Mouse (Mus musculus): ENCODE measurements at regions not wholly inside any gene's neighbourhood (a gene's known extent, or its start where the extent isn't known, plus 50 kb on each side); places are given as distances from the start of the nearest gene placed in this dataset.

DNA sequence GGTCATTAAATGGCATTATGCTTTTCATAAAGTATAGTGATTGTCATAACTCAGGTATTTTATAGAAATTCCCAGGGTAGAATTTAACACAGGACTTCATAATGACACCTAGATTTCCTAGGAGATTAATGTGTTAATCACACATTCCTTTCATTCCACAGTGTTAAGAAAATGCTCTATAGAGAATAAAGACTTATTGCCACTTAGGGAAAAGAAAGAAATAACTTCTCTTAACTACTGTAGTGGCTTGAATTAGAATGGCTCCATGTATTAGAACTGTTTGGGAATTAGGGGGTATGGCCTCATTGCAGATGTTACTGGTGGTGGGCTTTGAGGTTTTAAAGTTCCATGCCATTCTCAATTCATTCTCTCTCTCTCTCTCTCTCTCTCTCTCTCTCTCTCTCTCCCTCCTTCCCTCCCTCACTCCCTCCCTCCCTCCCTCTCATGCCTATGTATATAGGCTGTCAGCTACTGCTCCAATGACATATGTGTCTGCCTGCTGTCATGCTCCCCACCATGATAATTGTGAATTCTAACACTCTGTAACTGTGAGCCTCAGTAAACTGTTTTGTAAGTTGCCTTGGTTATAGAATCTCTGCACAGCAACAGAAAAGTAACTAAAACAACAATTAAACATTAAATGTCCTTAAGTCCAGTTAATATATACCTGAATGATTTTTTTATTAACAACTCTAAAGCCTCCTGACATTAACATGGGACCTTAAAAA, 425.1 kb upstream of the Depdc1a start:
- no peak overlapping the region for H3K4me2 ChIP-seq (replicated peaks; ENCODE audit: low read depth, low read length)
- no peak overlapping the region for H3K4me3 ChIP-seq (ENCODE audit: low read length)
- H3K36me3 ChIP-seq (ENCODE audit: insufficient read depth, low read length): no peaks in the 10 kb centered on the region
- no peak for ATAC-seq (ENCODE audit: low FRiP score, low TSS enrichment)
- H3K4me1 ChIP-seq (ENCODE audit: insufficient read depth, low read length): no peaks in the 10 kb centered on the region
- H3K9ac ChIP-seq (replicated peaks; ENCODE audit: low read length): no peak overlapping the region
- no peaks in the 10 kb centered on the region for H3K27me3 ChIP-seq (ENCODE audit: insufficient read depth, low read length)
- no peak overlapping the region for H3K27ac ChIP-seq (ENCODE audit: low read length)
- H3K9me3 ChIP-seq (ENCODE audit: low read length): no peaks in the 10 kb centered on the region

- no peak for ATAC-seq (ENCODE audit: low FRiP score, low TSS enrichment)
- 77% methylated on average over 1 of the region's 1 CpGs for WGBS
Observed at GRCm38 (mm10) chr3:159056960-159057525, 438.2 kb upstream of the Depdc1a start.

GRCm38 (mm10) chr3:159034806-159035205, 460.4 kb upstream of the Depdc1a start:
- H3K9ac ChIP-seq (replicated peaks; ENCODE audit: low read length): no peak overlapping the region
- no peaks in the 10 kb centered on the region for H3K9me3 ChIP-seq (ENCODE audit: low read length)
- H3K27ac ChIP-seq (ENCODE audit: low read length): no peak overlapping the region
- H3K4me1 ChIP-seq (ENCODE audit: insufficient read depth, low read length): no peaks in the 10 kb centered on the region
- H3K36me3 ChIP-seq (ENCODE audit: insufficient read depth, low read length): no peaks in the 10 kb centered on the region
- H3K4me3 ChIP-seq (ENCODE audit: low read length): no peak overlapping the region
- WGBS: 72% methylated on average over 4 of the region's 4 CpGs
- no peak overlapping the region for H3K4me2 ChIP-seq (replicated peaks; ENCODE audit: low read depth, low read length)
- no peak for ATAC-seq (ENCODE audit: low FRiP score, low TSS enrichment)
- H3K27me3 ChIP-seq (ENCODE audit: insufficient read depth, low read length): no peaks in the 10 kb centered on the region

More at GRCm38 (mm10) chr3:159056960-159057525, 438.2 kb upstream of the Depdc1a start:
- Histone ChIP-seq H3K4me2 (replicated peaks; ENCODE audit: low read depth, low read length) (no peak overlapping the region), H3K4me1 (ENCODE audit: insufficient read depth, low read length) (no peaks in the 10 kb centered on the region), H3K36me3 (ENCODE audit: insufficient read depth, low read length) (no peaks in the 10 kb centered on the region), H3K9ac (replicated peaks; ENCODE audit: low read length) (no peak overlapping the region), H3K27ac (ENCODE audit: low read length) (no peak overlapping the region), H3K9me3 (ENCODE audit: low read length) (no peaks in the 10 kb centered on the region), H3K27me3 (ENCODE audit: insufficient read depth, low read length) (no peaks in the 10 kb centered on the region), H3K4me3 (ENCODE audit: low read length) (no peak overlapping the region)

DNA sequence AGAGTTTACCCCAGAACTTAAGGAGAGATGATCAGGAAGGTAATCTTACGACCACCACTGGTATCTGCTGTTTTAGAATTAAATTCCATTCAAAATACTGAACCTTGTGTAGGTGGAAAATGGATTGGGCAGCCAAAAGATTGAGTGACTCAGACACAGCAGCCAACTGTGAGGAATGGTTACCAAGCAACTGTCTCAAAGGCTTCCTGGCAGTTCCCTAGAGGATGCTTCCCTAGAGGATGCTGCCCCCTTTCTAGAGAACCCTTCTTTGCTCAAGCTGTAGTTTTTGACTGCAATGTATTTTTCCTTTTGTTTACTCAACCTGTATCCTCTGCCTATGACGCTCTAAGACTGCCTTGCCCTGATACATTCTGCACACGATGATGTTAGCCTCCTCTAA, 463.7 kb upstream of the Depdc1a start:
- WGBS: 86% methylated on average over 3 of the region's 3 CpGs
- Histone ChIP-seq H3K4me1 (ENCODE audit: insufficient read depth, low read length) (no peaks in the 10 kb centered on the region), H3K27ac (ENCODE audit: low read length) (no peak overlapping the region), H3K27me3 (ENCODE audit: insufficient read depth, low read length) (no peaks in the 10 kb centered on the region), H3K4me3 (ENCODE audit: low read length) (no peak overlapping the region), H3K9me3 (ENCODE audit: low read length) (no peaks in the 10 kb centered on the region), H3K4me2 (replicated peaks; ENCODE audit: low read depth, low read length) (no peak overlapping the region), H3K9ac (replicated peaks; ENCODE audit: low read length) (no peak overlapping the region), H3K36me3 (ENCODE audit: insufficient read depth, low read length) (no peaks in the 10 kb centered on the region)
- no peak for ATAC-seq (ENCODE audit: low FRiP score, low TSS enrichment)

DNA sequence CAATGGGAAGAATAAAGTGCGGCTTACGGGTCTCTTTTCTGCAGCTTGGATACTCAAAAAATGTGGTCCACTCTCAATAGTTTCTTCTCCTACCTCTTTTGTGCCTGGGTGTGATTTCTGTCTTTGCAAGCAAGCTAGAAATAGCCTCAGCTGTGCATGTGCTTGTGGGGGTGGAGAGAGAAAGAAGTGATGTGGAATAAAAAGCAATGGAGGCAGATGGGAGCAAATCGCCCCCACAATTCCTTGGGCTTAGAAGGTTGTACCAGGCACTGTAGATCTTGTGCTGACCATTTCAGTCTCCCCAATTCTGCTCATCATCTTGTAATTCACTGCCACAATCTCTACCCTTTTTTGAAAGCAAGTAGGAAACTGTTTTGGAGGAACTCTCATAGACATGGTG, 464.6 kb upstream of the Depdc1a start:
- Histone ChIP-seq H3K9ac (replicated peaks; ENCODE audit: low read length) (no peak overlapping the region), H3K4me1 (ENCODE audit: insufficient read depth, low read length) (no peaks in the 10 kb centered on the region), H3K36me3 (ENCODE audit: insufficient read depth, low read length) (no peaks in the 10 kb centered on the region), H3K4me2 (replicated peaks; ENCODE audit: low read depth, low read length) (no peak overlapping the region), H3K4me3 (ENCODE audit: low read length) (no peak overlapping the region), H3K27ac (ENCODE audit: low read length) (no peak overlapping the region), H3K9me3 (ENCODE audit: low read length) (no peaks in the 10 kb centered on the region), H3K27me3 (ENCODE audit: insufficient read depth, low read length) (no peaks in the 10 kb centered on the region)
- no peak for ATAC-seq (ENCODE audit: low FRiP score, low TSS enrichment)
- 91% methylated on average over 3 of the region's 3 CpGs for WGBS

- Histone ChIP-seq H3K27me3 (ENCODE audit: insufficient read depth, low read length) (no peaks in the 10 kb centered on the region), H3K9me3 (ENCODE audit: low read length) (no peaks in the 10 kb centered on the region), H3K9ac (replicated peaks; ENCODE audit: low read length) (no peak overlapping the region), H3K4me3 (ENCODE audit: low read length) (no peak overlapping the region), H3K4me2 (replicated peaks; ENCODE audit: low read depth, low read length) (no peak overlapping the region), H3K4me1 (ENCODE audit: insufficient read depth, low read length) (no peaks in the 10 kb centered on the region), H3K36me3 (ENCODE audit: insufficient read depth, low read length) (no peaks in the 10 kb centered on the region), H3K27ac (ENCODE audit: low read length) (no peak overlapping the region)
- WGBS: 81% methylated on average over 2 of the region's 2 CpGs
- ATAC-seq (ENCODE audit: low FRiP score, low TSS enrichment): no peak; the same call in 1 of the 2 replicates
Observed at GRCm38 (mm10) chr3:159029951-159030350, 465.3 kb upstream of the Depdc1a start.

GRCm38 (mm10) chr3:159020447-159020846, 458.4 kb upstream of the Lrrc7 start:
- Histone ChIP-seq H3K27ac (ENCODE audit: low read length) (no peak overlapping the region), H3K9ac (replicated peaks; ENCODE audit: low read length) (no peak overlapping the region), H3K4me3 (ENCODE audit: low read length) (no peak overlapping the region), H3K4me2 (replicated peaks; ENCODE audit: low read depth, low read length) (no peak overlapping the region), H3K4me1 (ENCODE audit: insufficient read depth, low read length) (no peaks in the 10 kb centered on the region), H3K9me3 (ENCODE audit: low read length) (no peaks in the 10 kb centered on the region), H3K36me3 (ENCODE audit: insufficient read depth, low read length) (no peaks in the 10 kb centered on the region), H3K27me3 (ENCODE audit: insufficient read depth, low read length) (no peaks in the 10 kb centered on the region)
- ATAC-seq (ENCODE audit: low FRiP score, low TSS enrichment): no peak

DNA sequence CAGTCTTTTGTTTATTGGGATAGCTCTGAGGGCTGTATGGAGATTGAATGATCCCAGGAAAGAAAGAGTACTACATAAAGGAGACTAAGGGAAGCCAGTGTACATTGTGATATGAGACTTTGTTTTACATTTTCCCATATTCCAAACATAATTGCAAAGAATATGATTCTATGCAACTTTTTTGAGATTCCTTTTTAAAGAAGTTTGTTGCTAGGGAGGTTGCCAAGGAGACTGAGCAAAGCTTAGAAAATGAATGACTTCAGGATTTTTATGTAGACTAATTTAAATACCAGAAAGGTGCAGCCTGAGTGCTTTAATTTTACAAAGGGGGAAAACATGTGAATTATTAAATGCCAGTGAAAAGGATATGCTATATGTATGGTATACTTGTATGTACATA, 455.2 kb upstream of the Lrrc7 start:
- no peaks in the 10 kb centered on the region for H3K36me3 ChIP-seq (ENCODE audit: insufficient read depth, low read length)
- H3K4me1 ChIP-seq (ENCODE audit: insufficient read depth, low read length): no peaks in the 10 kb centered on the region
- H3K9me3 ChIP-seq (ENCODE audit: low read length): no peaks in the 10 kb centered on the region
- no peak overlapping the region for H3K27ac ChIP-seq (ENCODE audit: low read length)
- H3K4me2 ChIP-seq (replicated peaks; ENCODE audit: low read depth, low read length): no peak overlapping the region
- no peak for ATAC-seq (ENCODE audit: low FRiP score, low TSS enrichment)
- H3K9ac ChIP-seq (replicated peaks; ENCODE audit: low read length): no peak overlapping the region
- no peak overlapping the region for H3K4me3 ChIP-seq (ENCODE audit: low read length)
- no peaks in the 10 kb centered on the region for H3K27me3 ChIP-seq (ENCODE audit: insufficient read depth, low read length)

DNA sequence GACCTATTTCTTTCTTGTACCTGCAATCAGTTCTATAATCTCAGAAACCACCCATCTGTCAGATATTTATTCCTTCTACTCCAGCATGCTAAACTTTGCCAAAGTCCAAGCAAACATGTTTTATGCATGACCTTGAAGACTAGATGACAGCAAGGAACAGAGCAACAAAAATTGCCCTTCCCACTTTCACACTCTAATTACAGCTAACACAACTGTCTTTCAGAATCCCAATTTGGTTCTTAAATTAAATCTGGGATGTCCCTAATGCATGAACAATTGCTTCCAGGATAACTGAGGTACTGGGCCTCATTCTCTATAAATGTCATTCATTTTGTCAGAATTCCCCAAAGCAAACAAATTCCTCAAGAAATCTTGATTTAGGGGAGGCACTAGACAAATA, 454.4 kb upstream of the Lrrc7 start:
- Histone ChIP-seq H3K9ac (replicated peaks; ENCODE audit: low read length) (no peak overlapping the region), H3K27me3 (ENCODE audit: insufficient read depth, low read length) (no peaks in the 10 kb centered on the region), H3K4me1 (ENCODE audit: insufficient read depth, low read length) (no peaks in the 10 kb centered on the region), H3K27ac (ENCODE audit: low read length) (no peak overlapping the region), H3K36me3 (ENCODE audit: insufficient read depth, low read length) (no peaks in the 10 kb centered on the region), H3K4me2 (replicated peaks; ENCODE audit: low read depth, low read length) (no peak overlapping the region), H3K4me3 (ENCODE audit: low read length) (no peak overlapping the region), H3K9me3 (ENCODE audit: low read length) (no peaks in the 10 kb centered on the region)
- no peak for ATAC-seq (ENCODE audit: low FRiP score, low TSS enrichment)

DNA sequence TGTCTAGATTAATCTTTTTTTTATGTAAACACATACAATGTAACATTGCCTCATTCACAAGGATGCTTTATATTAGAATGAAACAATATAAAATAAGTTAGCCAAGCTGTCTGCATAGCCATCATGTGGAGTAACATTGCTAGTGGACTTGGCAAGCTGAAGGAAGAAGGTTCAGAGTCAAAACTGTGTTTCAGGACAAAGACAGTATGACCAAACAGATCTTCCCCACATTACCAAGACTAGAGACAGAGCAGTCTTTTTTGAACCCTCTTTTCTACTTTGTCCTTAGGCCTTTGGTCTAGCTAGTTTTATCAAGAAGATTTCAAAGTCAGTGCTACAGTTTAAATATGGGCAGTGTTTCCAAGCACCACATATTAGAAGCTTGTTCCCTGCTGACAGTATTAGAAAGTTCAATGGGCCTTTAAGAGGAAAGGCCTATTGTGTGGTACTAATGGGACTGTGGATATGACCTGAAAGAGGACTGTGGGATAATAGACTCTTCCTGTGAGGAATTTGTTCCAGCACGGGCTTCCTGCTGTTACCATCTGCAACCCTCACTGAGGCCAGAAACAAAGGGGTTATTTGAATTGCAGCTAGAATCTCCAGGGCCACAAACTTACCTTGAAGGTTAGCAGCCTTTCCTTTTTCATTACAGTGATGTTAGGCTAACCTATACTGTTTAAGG, 449.1 kb upstream of the Lrrc7 start:
- ATAC-seq (ENCODE audit: low FRiP score, low TSS enrichment): no peak
- no peaks in the 10 kb centered on the region for H3K9me3 ChIP-seq (ENCODE audit: low read length)
- no peaks in the 10 kb centered on the region for H3K36me3 ChIP-seq (ENCODE audit: insufficient read depth, low read length)
- WGBS: 19% methylated on average over 1 of the region's 1 CpGs
- no peaks in the 10 kb centered on the region for H3K27me3 ChIP-seq (ENCODE audit: insufficient read depth, low read length)
- no peak overlapping the region for H3K9ac ChIP-seq (replicated peaks; ENCODE audit: low read length)
- H3K4me3 ChIP-seq (ENCODE audit: low read length): no peak overlapping the region
- H3K4me2 ChIP-seq (replicated peaks; ENCODE audit: low read depth, low read length): no peak overlapping the region
- no peak overlapping the region for H3K27ac ChIP-seq (ENCODE audit: low read length)
- H3K4me1 ChIP-seq (ENCODE audit: insufficient read depth, low read length): no peaks in the 10 kb centered on the region
